Mouse (Mus musculus): ENCODE data around the gene Pik3r5. TPM values are rescaled to one million over a fixed set of nuclear protein-coding genes. Genes with fewer than 3 reads are reported as not detected.

The Pik3r5 gene
- polyA plus RNA-seq, 1 experiment from 2014 or later = 0.81 TPM

- DNase-seq (ENCODE audit: low spot score) (no peak), ATAC-seq (replicated peaks; ENCODE audit: low FRiP score) (no peak)
- whole genome bisulfite sequencing = 86% methylated on average over 3 of the region's 3 CpGs
- no peak overlapping the region for H3K4me3 ChIP-seq (ENCODE audit: low read depth, low read length)
- H3K4me1 ChIP-seq (replicated peaks; ENCODE audit: control insufficient read depth, insufficient read depth, low read length) = no peaks in the 10 kb centered on the region
- H3K36me3 ChIP-seq (ENCODE audit: control insufficient read depth, insufficient read depth, low read length) = no peaks in the 10 kb centered on the region
- H3K9ac ChIP-seq (ENCODE audit: low read length) = no peak overlapping the region
- no peak overlapping the region for H3K4me2 ChIP-seq (ENCODE audit: low read depth, low read length, severe bottlenecking)
- no peaks in the 10 kb centered on the region for H3K27me3 ChIP-seq (ENCODE audit: control insufficient read depth, insufficient read depth, low read length)
- no peaks in the 10 kb centered on the region for H3K9me3 ChIP-seq (ENCODE audit: control insufficient read depth, low read length)
- no peak overlapping the region for H3K27ac ChIP-seq (ENCODE audit: low read depth, low read length)
Observed at GRCm38 (mm10) chr11:68462716-68463115, 30.8 kb downstream of the Pik3r5 start.

GRCm38 (mm10) chr11:68464260-68464659, 32.3 kb downstream of the Pik3r5 start:
- Histone ChIP-seq H3K4me2 (ENCODE audit: low read depth, low read length, severe bottlenecking) (no peak overlapping the region), H3K9ac (ENCODE audit: low read length) (no peak overlapping the region), H3K9me3 (ENCODE audit: control insufficient read depth, low read length) (no peaks in the 10 kb centered on the region), H3K4me3 (ENCODE audit: low read depth, low read length) (no peak overlapping the region), H3K27ac (ENCODE audit: low read depth, low read length) (no peak overlapping the region), H3K27me3 (ENCODE audit: control insufficient read depth, insufficient read depth, low read length) (no peaks in the 10 kb centered on the region), H3K4me1 (replicated peaks; ENCODE audit: control insufficient read depth, insufficient read depth, low read length) (no peaks in the 10 kb centered on the region), H3K36me3 (ENCODE audit: control insufficient read depth, insufficient read depth, low read length) (no peaks in the 10 kb centered on the region)
- ATAC-seq (replicated peaks; ENCODE audit: low FRiP score) (no peak), DNase-seq (ENCODE audit: low spot score) (no peak)
- 75% methylated on average over 5 of the region's 5 CpGs for WGBS

DNA sequence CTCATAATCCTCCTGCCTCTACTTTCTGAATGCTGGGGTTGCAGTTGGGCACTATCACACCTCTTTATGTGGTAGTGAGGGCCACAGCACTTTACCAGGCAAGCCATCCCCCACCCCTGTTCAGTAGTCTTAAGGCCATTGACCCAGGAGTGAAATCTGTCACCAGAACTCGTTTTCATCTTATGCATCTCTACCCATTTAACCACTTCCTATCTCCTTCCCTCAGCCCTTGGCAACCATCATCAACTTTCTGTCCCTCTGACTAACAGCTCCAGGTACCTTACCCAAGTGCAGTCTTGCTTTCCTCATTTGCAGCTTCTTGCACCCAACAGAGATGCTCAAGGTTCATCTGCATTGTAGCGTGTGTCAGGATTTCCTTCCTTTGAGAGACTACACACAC, 33.2 kb downstream of the Pik3r5 start:
- H3K36me3 ChIP-seq (ENCODE audit: control insufficient read depth, insufficient read depth, low read length) = no peaks in the 10 kb centered on the region
- no peaks in the 10 kb centered on the region for H3K9me3 ChIP-seq (ENCODE audit: control insufficient read depth, low read length)
- ATAC-seq (replicated peaks; ENCODE audit: low FRiP score) (no peak), DNase-seq (ENCODE audit: low spot score) (no peak)
- 79% methylated on average over 2 of the region's 2 CpGs for WGBS
- no peaks in the 10 kb centered on the region for H3K4me1 ChIP-seq (replicated peaks; ENCODE audit: control insufficient read depth, insufficient read depth, low read length)
- no peak overlapping the region for H3K27ac ChIP-seq (ENCODE audit: low read depth, low read length)
- no peak overlapping the region for H3K4me2 ChIP-seq (ENCODE audit: low read depth, low read length, severe bottlenecking)
- no peak overlapping the region for H3K9ac ChIP-seq (ENCODE audit: low read length)
- no peak overlapping the region for H3K4me3 ChIP-seq (ENCODE audit: low read depth, low read length)
- H3K27me3 ChIP-seq (ENCODE audit: control insufficient read depth, insufficient read depth, low read length) = no peaks in the 10 kb centered on the region

DNA sequence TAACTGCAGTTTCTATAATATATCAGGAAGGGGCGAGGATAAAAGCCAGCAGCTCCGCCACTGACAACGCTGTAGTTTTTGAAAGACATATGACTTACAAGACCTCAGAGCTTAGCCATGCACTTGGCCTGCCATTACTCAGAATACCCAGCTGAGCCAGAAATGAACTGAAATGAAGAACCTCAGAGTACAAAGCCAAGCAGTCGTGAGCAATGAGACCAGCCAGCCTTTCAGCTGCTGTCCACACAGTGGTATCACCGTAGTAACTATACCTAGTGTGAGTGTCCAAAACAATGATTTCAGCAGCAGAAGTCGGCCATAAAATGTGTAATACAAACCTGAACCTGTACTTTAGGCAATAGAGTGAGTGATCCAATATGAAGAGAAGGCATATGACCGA, 35.5 kb downstream of the Pik3r5 start:
- H3K9ac ChIP-seq (ENCODE audit: low read length) = no peak overlapping the region
- no peak overlapping the region for H3K27ac ChIP-seq (ENCODE audit: low read depth, low read length)
- DNase-seq (ENCODE audit: low spot score) = no peak
- H3K27me3 ChIP-seq (ENCODE audit: control insufficient read depth, insufficient read depth, low read length) = no peaks in the 10 kb centered on the region
- no peak for ATAC-seq (replicated peaks; ENCODE audit: low FRiP score)
- no peaks in the 10 kb centered on the region for H3K36me3 ChIP-seq (ENCODE audit: control insufficient read depth, insufficient read depth, low read length)
- no peak overlapping the region for H3K4me2 ChIP-seq (ENCODE audit: low read depth, low read length, severe bottlenecking)
- H3K9me3 ChIP-seq (ENCODE audit: control insufficient read depth, low read length) = no peaks in the 10 kb centered on the region
- no peak overlapping the region for H3K4me3 ChIP-seq (ENCODE audit: low read depth, low read length)
- H3K4me1 ChIP-seq (replicated peaks; ENCODE audit: control insufficient read depth, insufficient read depth, low read length) = no peaks in the 10 kb centered on the region
- WGBS = 81% methylated on average over 7 of the region's 7 CpGs

DNA sequence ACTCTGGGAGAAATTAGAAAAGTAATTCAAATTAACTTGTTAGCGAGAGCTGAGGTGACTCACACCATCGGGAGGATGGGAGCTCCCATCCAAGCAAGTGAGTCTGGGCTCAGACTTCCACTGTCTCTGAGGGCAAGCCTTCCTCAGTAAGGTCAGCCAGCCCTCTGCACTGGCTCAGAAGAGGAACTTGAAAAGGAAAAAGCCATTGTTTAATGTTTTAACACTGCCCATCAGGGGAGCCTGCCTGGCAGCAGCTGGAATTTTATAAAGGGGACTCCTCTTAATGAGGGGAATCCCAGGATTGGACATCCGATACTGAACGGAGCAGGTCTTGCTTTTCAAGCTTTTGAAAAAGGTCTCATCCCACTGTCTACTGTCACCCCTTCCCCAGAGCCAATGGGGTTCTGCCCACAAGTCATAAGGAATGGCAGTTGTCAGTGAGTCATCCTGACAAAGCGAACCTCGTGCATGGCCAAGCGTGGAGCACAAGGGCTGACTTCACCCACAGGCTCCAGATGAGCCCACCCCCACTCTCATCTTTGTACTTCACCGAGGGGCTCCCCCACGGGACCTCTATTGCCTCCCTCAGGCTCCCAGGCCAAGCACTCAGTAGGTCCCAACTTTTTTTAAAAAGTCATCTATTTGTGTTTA, 36.2 kb downstream of the Pik3r5 start:
- no peak overlapping the region for H3K4me3 ChIP-seq (ENCODE audit: low read depth, low read length)
- no peak for DNase-seq (ENCODE audit: low spot score)
- no peak overlapping the region for H3K27ac ChIP-seq (ENCODE audit: low read depth, low read length)
- H3K9ac ChIP-seq (ENCODE audit: low read length) = no peak overlapping the region
- no peaks in the 10 kb centered on the region for H3K4me1 ChIP-seq (replicated peaks; ENCODE audit: control insufficient read depth, insufficient read depth, low read length)
- no peaks in the 10 kb centered on the region for H3K27me3 ChIP-seq (ENCODE audit: control insufficient read depth, insufficient read depth, low read length)
- ATAC-seq (replicated peaks; ENCODE audit: low FRiP score) = no peak
- H3K9me3 ChIP-seq (ENCODE audit: control insufficient read depth, low read length) = no peaks in the 10 kb centered on the region
- H3K36me3 ChIP-seq (ENCODE audit: control insufficient read depth, insufficient read depth, low read length) = no peaks in the 10 kb centered on the region
- no peak overlapping the region for H3K4me2 ChIP-seq (ENCODE audit: low read depth, low read length, severe bottlenecking)
- WGBS = 65% methylated on average over 9 of the region's 9 CpGs

DNA sequence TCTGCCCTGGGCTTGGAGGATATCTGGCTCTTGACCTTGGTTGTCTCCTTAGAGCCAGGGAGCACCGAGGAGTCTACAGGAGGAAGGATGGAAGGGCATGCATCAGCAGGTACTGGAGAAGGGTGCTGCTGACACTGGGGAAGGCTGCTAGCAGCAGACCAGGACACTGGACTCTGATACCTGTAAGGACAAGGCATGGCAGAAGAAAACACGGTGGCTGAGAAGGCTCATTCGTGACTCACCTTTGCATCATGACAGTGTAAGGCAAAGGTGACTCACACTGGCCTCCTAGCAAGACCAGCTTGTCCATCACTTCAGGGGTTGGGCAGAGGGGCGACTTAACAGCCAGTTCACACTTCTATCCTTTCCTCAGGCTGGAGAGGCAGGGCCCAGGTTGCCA, 37.0 kb downstream of the Pik3r5 start:
- no peak overlapping the region for H3K27ac ChIP-seq (ENCODE audit: low read depth, low read length)
- H3K27me3 ChIP-seq (ENCODE audit: control insufficient read depth, insufficient read depth, low read length) = no peaks in the 10 kb centered on the region
- no peak for ATAC-seq (replicated peaks; ENCODE audit: low FRiP score)
- H3K4me3 ChIP-seq (ENCODE audit: low read depth, low read length) = no peak overlapping the region
- whole genome bisulfite sequencing = 86% methylated on average over 4 of the region's 4 CpGs
- H3K9me3 ChIP-seq (ENCODE audit: control insufficient read depth, low read length) = no peaks in the 10 kb centered on the region
- no peaks in the 10 kb centered on the region for H3K36me3 ChIP-seq (ENCODE audit: control insufficient read depth, insufficient read depth, low read length)
- no peak overlapping the region for H3K9ac ChIP-seq (ENCODE audit: low read length)
- no peak overlapping the region for H3K4me2 ChIP-seq (ENCODE audit: low read depth, low read length, severe bottlenecking)
- DNase-seq (ENCODE audit: low spot score) = no peak
- H3K4me1 ChIP-seq (replicated peaks; ENCODE audit: control insufficient read depth, insufficient read depth, low read length) = no peaks in the 10 kb centered on the region

DNA sequence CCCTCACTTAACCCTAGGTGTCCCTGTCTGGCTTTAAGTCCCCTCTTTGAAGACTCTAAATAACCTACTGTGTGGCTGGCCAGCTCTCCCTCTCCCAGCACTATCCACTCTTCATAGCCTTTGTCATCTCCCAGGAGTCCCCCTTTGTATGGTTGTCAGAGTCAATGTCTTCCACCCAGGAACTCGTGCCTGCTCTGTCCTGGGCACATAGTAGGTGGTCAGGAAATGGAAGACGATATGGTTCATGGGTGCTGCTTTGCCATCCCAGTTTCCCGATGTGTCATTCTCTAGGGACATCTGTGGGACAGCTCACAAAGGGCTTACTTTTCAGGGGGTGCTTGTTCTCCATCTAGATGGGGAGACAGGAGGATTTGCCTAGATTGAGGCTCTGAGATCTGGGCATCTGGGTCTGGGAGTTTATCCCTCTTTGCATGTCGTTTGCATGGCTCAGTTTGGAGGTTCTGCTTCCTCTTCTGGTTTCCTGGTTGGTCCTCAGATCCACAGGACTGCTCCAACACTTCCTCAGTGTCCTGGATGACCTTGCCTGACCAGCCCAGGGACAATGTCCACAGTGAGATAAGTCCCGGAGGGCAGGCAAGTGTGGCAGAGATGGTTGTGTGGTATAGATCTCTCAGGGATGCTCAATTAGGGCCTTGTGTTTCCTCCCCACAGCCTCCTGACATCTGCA, 40.4 kb downstream of the Pik3r5 start:
- no peaks in the 10 kb centered on the region for H3K4me1 ChIP-seq (replicated peaks; ENCODE audit: control insufficient read depth, insufficient read depth, low read length)
- H3K4me3 ChIP-seq (ENCODE audit: low read depth, low read length) = no peak overlapping the region
- H3K9ac ChIP-seq (ENCODE audit: low read length) = no peak overlapping the region
- H3K36me3 ChIP-seq (ENCODE audit: control insufficient read depth, insufficient read depth, low read length) = no peaks in the 10 kb centered on the region
- ATAC-seq (replicated peaks; ENCODE audit: low FRiP score) (no peak), DNase-seq (ENCODE audit: low spot score) (peak; percentile 40)
- H3K9me3 ChIP-seq (ENCODE audit: control insufficient read depth, low read length) = no peaks in the 10 kb centered on the region
- no peak overlapping the region for H3K27ac ChIP-seq (ENCODE audit: low read depth, low read length)
- no peaks in the 10 kb centered on the region for H3K27me3 ChIP-seq (ENCODE audit: control insufficient read depth, insufficient read depth, low read length)
- WGBS = 84% methylated on average over 5 of the region's 5 CpGs
- H3K4me2 ChIP-seq (ENCODE audit: low read depth, low read length, severe bottlenecking) = no peak overlapping the region

DNA sequence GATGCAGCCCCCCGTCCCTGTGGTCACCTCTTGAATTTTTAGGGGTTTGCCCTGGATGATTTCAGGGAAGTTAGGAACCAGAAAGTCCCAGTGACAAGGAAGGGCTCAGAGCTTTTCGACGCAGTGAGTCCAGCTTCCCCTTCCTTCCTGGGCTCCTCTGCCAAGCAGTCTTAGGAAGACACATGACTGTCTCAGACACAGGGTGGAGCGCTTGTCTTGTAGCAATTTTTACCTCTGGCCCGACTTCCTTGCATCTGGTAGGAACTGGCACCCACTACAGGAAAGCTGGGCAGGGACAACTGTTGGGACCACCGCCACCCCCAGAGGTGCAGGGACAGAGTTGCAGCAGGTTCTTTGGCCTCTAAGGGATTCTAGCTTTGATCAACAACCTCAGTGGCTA, 42.7 kb downstream of the Pik3r5 start:
- Histone ChIP-seq H3K9ac (ENCODE audit: low read length) (no peak overlapping the region), H3K27me3 (ENCODE audit: control insufficient read depth, insufficient read depth, low read length) (no peaks in the 10 kb centered on the region), H3K4me1 (replicated peaks; ENCODE audit: control insufficient read depth, insufficient read depth, low read length) (no peaks in the 10 kb centered on the region), H3K27ac (ENCODE audit: low read depth, low read length) (no peak overlapping the region), H3K36me3 (ENCODE audit: control insufficient read depth, insufficient read depth, low read length) (no peaks in the 10 kb centered on the region), H3K4me2 (ENCODE audit: low read depth, low read length, severe bottlenecking) (no peak overlapping the region), H3K4me3 (ENCODE audit: low read depth, low read length) (no peak overlapping the region), H3K9me3 (ENCODE audit: control insufficient read depth, low read length) (no peaks in the 10 kb centered on the region)
- 83% methylated on average over 6 of the region's 6 CpGs for WGBS
- ATAC-seq (replicated peaks; ENCODE audit: low FRiP score) (no peak), DNase-seq (ENCODE audit: low spot score) (no peak)

DNA sequence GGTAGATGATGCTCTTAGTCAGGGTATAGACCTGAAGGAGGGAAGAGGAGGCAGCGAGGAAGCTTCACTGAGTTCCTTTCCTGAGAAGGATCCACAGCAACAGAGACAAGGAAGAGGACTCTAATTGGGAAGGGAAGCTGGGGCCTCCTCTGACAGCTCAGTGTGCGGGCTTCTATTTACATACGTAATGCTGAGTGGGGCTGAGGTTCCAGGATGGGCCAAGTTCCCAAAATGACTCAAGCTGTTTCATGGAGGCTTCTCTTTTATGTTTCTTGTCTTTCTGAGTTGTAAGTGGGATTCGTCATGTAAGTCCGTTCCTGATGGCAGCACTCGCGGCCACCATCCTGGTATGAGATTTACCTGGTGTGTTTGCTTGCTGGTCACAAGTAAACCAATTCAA, 43.8 kb downstream of the Pik3r5 start:
- Histone ChIP-seq H3K4me3 (ENCODE audit: low read depth, low read length) (no peak overlapping the region), H3K9me3 (ENCODE audit: control insufficient read depth, low read length) (no peaks in the 10 kb centered on the region), H3K27me3 (ENCODE audit: control insufficient read depth, insufficient read depth, low read length) (no peaks in the 10 kb centered on the region), H3K36me3 (ENCODE audit: control insufficient read depth, insufficient read depth, low read length) (no peaks in the 10 kb centered on the region), H3K27ac (ENCODE audit: low read depth, low read length) (no peak overlapping the region), H3K9ac (ENCODE audit: low read length) (no peak overlapping the region), H3K4me1 (replicated peaks; ENCODE audit: control insufficient read depth, insufficient read depth, low read length) (no peaks in the 10 kb centered on the region), H3K4me2 (ENCODE audit: low read depth, low read length, severe bottlenecking) (no peak overlapping the region)
- no peak for ATAC-seq (replicated peaks; ENCODE audit: low FRiP score)
- DNase-seq (ENCODE audit: low spot score) = no peak
- 89% methylated on average over 7 of the region's 7 CpGs for WGBS

Measured in forebrain, embryonic 11.5 days (tissue).